In genomic region chr5:140135734-140136625, GRCm38 (mm10) we compare ENCODE assay signal across 11 mouse cellular contexts.
DNase-seq lines count a peak whose midpoint lies in the region; ATAC-seq lines count a peak whose summit lies in the region.
"Had no signal": no experiment of that assay in that cellular context is flagged by ENCODE, and none has a peak within 500 bp of the region (broad histone marks: within the 10 kb centered on the region; RNA-seq: fewer than 3 reads in every experiment).

No protein-coding gene starts in this region.

- no peaks in the 10 kb centered on the region for H3K9me3 ChIP-seq in hindbrain, embryonic 16.5 days (ENCODE audit: control insufficient read depth, low read length)
- H3K9me3 ChIP-seq in hindbrain, embryonic 12.5 days (replicated peaks) = no peaks in the 10 kb centered on the region

- WGBS in hindbrain, embryonic 16.5 days = 78% methylated on average over 8 of the region's 8 CpGs
- WGBS in hindbrain, embryonic 12.5 days = 88% methylated on average over 8 of the region's 8 CpGs

- H3K4me1 ChIP-seq in hindbrain, embryonic 16.5 days (ENCODE audit: control insufficient read depth, insufficient read depth, low read depth, low read length) = peaks cover 6% of the 10 kb centered on the region
- peaks cover 2% of the 10 kb centered on the region; the same call in 1 of the 2 replicates for H3K4me1 ChIP-seq in hindbrain, embryonic 12.5 days

- DNase-seq in cerebellum, adult 11-12 months = peak; percentile 66
- peak; percentile 36 for DNase-seq in fat pad, adult 2 months (ENCODE audit: extremely low read depth, low read depth, low spot score)
- peak; percentile 51 to 66 for DNase-seq in heart, postnatal 14 days
- DNase-seq in retina, embryonic 14.5 days (ENCODE audit: low spot score) = no peak
- DNase-seq in natural killer cell, adult 2 months (ENCODE audit: low spot score in 2 of 2) = no peak
- DNase-seq: thymus, postnatal 25 days had no signal

- H3K27ac ChIP-seq in hindbrain, embryonic 16.5 days (ENCODE audit: low read depth, low read length) = no peak overlapping the region
- no peak overlapping the region for H3K27ac ChIP-seq in hindbrain, embryonic 12.5 days
- H3K27ac ChIP-seq: kidney, postnatal 0 days; macrophage had no signal

- H3K36me3 ChIP-seq in hindbrain, embryonic 16.5 days (ENCODE audit: control insufficient read depth, insufficient read depth, low read length) = no peaks in the 10 kb centered on the region
- H3K36me3 ChIP-seq in hindbrain, embryonic 12.5 days = no peaks in the 10 kb centered on the region

- no peak overlapping the region for H3K4me2 ChIP-seq in hindbrain, embryonic 16.5 days (ENCODE audit: low read length)
- no peak overlapping the region for H3K4me2 ChIP-seq in hindbrain, embryonic 12.5 days (replicated peaks)

- H3K27me3 ChIP-seq in hindbrain, embryonic 16.5 days (replicated peaks; ENCODE audit: control insufficient read depth, insufficient read depth, low read length) = no peaks in the 10 kb centered on the region
- H3K27me3 ChIP-seq in hindbrain, embryonic 12.5 days = no peaks in the 10 kb centered on the region

- H3K9ac ChIP-seq in hindbrain, embryonic 16.5 days (ENCODE audit: low read depth, low read length) = no peak overlapping the region
- H3K9ac ChIP-seq in hindbrain, embryonic 12.5 days = no peak overlapping the region

- intact Hi-C loops in heart, postnatal 14 days (cut with DNase I) = loop anchor here (5.0 kb wide), 1 partner anchor 229 kb away; the partner anchor contains the start of gene Elfn1

- H3K4me3 ChIP-seq in hindbrain, embryonic 16.5 days (ENCODE audit: low read length) = no peak overlapping the region
- no peak overlapping the region for H3K4me3 ChIP-seq in hindbrain, embryonic 12.5 days

- ATAC-seq in hindbrain, embryonic 16.5 days = peak; percentile 35; the same call in 1 of the 2 replicates
- no peak for ATAC-seq in hindbrain, embryonic 12.5 days (ENCODE audit: low FRiP score)
- no peak for ATAC-seq in monocyte, adult 5-6 weeks (replicated peaks; ENCODE audit: insufficient number of reproducible peaks, low FRiP score, low TSS enrichment, poor library complexity, severe bottlenecking)

Comparison
In these comparisons a context has a peak if more than half of its experiments do, and no peak if none do; other contexts are left out.
1. DNase-seq: peak in cerebellum, adult 11-12 months (single experiment), fat pad, adult 2 months (single experiment) and heart, postnatal 14 days (2 of 2); none in retina, embryonic 14.5 days (single experiment) and natural killer cell, adult 2 months (0 of 2).